Mouse (Mus musculus) midbrain, embryonic 15.5 days (tissue): ENCODE measurements around the gene 6430550D23Rik. TPM values are rescaled to one million over a fixed set of nuclear protein-coding genes. Genes with fewer than 3 reads are reported as not detected.
"Not testable (repeated sequence)": the region's sequence is repeated elsewhere in the genome, so short reads cannot be mapped to it uniquely, and the experiment has no call there.

Experiments
- ATAC-seq: fragments of 200-750 bp; cut with Nextera tagmentation; replicated peaks from 2 replicates; pipeline ENCODE4 v1.8.0; 2017; ENCODE audit warnings: moderate TSS enrichment
- H3K27ac ChIP-seq: fragments of 300-500 bp; sonication (generic); 2 replicates; pipeline ENCODE4 v1.5.1; 2015; ENCODE audit warnings: mild to moderate bottlenecking, inconsistent platforms
- H3K27me3 ChIP-seq: fragments of 300-500 bp; sonication (generic); replicated peaks from 2 replicates; pipeline ENCODE4 v1.6.1; 2015; ENCODE audit warnings: inconsistent platforms
- H3K36me3 ChIP-seq: fragments of 300-500 bp; sonication (generic); replicated peaks from 2 replicates; pipeline ENCODE4 v1.6.1; 2015; ENCODE audit warnings: inconsistent platforms
- H3K4me1 ChIP-seq: fragments of 300-500 bp; sonication (generic); 2 replicates; pipeline ENCODE4 v1.6.1; 2015; ENCODE audit warnings: inconsistent platforms
- H3K4me2 ChIP-seq: fragments of 300-500 bp; sonication (generic); 2 replicates; pipeline ENCODE4 v1.6.1; 2015; ENCODE audit warnings: inconsistent platforms, mild to moderate bottlenecking, moderate library complexity
- H3K4me3 ChIP-seq: fragments of 300-500 bp; sonication (generic); 2 replicates; pipeline ENCODE4 v1.5.1; 2015; ENCODE audit warnings: mild to moderate bottlenecking, inconsistent platforms
- H3K9ac ChIP-seq: fragments of 300-500 bp; sonication (generic); 2 replicates; pipeline ENCODE4 v1.6.1; 2015; ENCODE audit warnings: mild to moderate bottlenecking, inconsistent platforms
- H3K9me3 ChIP-seq: fragments of 300-500 bp; sonication (generic); 2 replicates; pipeline ENCODE4 v1.6.1; 2016; ENCODE audit warnings: inconsistent platforms
- WGBS: fragments of 180-500 bp; shearing (Covaris S2); methylation state at CpG from one replicate; pipeline ENCODE4 v1.1.7; 2015; ENCODE audit warnings: mixed read lengths; 5-methylcytosine and 5-hydroxymethylcytosine counted together
- polyA plus RNA-seq: library from polyadenylated mRNA; unstranded; fragments of >200 nt; fragmentation: Nextera tagmentation; extraction: Ambion mirVana; gene quantifications from 2 replicates; pipeline ENCODE4 v1.2.1, GENCODE M21; 2015

The 6430550D23Rik gene
- polyA plus RNA-seq, 1 experiment from 2014 or later: 1.4 TPM

DNA sequence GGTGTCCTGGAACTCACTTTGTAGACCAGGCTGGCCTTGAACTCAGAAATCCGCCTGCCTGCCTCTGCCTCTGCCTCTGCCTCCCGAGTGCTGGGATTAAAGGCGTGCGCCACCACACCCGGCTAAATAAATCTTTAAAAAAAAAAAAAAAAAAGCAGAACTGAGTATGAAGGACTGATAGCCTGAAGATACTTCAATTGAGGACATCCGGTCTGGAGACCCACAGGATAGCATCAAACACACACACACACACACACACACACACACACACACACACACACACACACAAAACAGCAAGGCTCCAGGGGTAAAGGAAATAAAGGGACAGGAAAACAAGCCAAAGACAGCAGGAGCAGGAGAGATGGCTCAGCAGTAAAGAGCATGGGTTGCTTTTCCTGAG is 82.6 kb downstream of the 6430550D23Rik start:
- peaks cover 17% of the 10 kb centered on the region for H3K4me1 ChIP-seq
- ATAC-seq, H3K36me3 ChIP-seq, H3K4me2 ChIP-seq, H3K4me3 ChIP-seq, H3K9ac ChIP-seq, H3K27ac ChIP-seq, H3K9me3 ChIP-seq, H3K27me3 ChIP-seq: not testable (repeated sequence)
- WGBS: 92% methylated on average over 5 of the region's 6 CpGs

Other genes with a start within 250 kb of the 6430550D23Rik start
- 19.3 and 21.6 TPM in 2 replicates for gene Mmp24, start 232.6 kb downstream of the 6430550D23Rik start, polyA plus RNA-seq
- gene BC029722, start 188.6 kb downstream of the 6430550D23Rik start, polyA plus RNA-seq: 39.5 and 40.2 TPM in 2 replicates
- gene Eif6, start 181.1 kb downstream of the 6430550D23Rik start, polyA plus RNA-seq: 140 and 156 TPM in 2 replicates
- 0.54 and 0.60 TPM in 2 replicates for gene Fam83c, start 173.1 kb downstream of the 6430550D23Rik start, polyA plus RNA-seq
- gene Uqcc1, start 77.7 kb downstream of the 6430550D23Rik start, polyA plus RNA-seq: 63.6 and 68.8 TPM in 2 replicates
- not detected in 2 replicates for gene Gm15557, start 67.2 kb downstream of the 6430550D23Rik start, polyA plus RNA-seq
- 0.95 and 1.7 TPM in 2 replicates for gene Gdf5, start 62.6 kb downstream of the 6430550D23Rik start, polyA plus RNA-seq
- gene Cep250, start 51.5 kb downstream of the 6430550D23Rik start, polyA plus RNA-seq: 17.1 and 19.2 TPM in 2 replicates
- gene Ergic3, start 68 bp upstream of the 6430550D23Rik start, polyA plus RNA-seq: 468 and 485 TPM in 2 replicates
- 0.13 TPM in 1 of 2 replicates, not detected in the other for gene Fer1l4, start 45.0 kb upstream of the 6430550D23Rik start, polyA plus RNA-seq
- gene Spag4, start 57.2 kb upstream of the 6430550D23Rik start, polyA plus RNA-seq: 7.6 and 8.0 TPM in 2 replicates
- gene Cpne1, start 104.0 kb upstream of the 6430550D23Rik start, polyA plus RNA-seq: 27.5 and 29.6 TPM in 2 replicates
- gene Rbm12, start 104.0 kb upstream of the 6430550D23Rik start, polyA plus RNA-seq: 25.8 and 26.6 TPM in 2 replicates
- 15.6 and 20.9 TPM in 2 replicates for gene Gm28036, start 119.1 kb upstream of the 6430550D23Rik start, polyA plus RNA-seq
- gene Romo1, start 136.1 kb upstream of the 6430550D23Rik start, polyA plus RNA-seq: 377 and 400 TPM in 2 replicates
- gene Nfs1, start 136.2 kb upstream of the 6430550D23Rik start, polyA plus RNA-seq: 35.4 and 35.8 TPM in 2 replicates
- 427 and 448 TPM in 2 replicates for gene Rbm39, start 172.3 kb upstream of the 6430550D23Rik start, polyA plus RNA-seq
- gene Phf20, start 188.5 kb upstream of the 6430550D23Rik start, polyA plus RNA-seq: 113 and 119 TPM in 2 replicates